25 mouse cellular contexts compared by ENCODE assay signal in genomic region chr3:94824110-94824509, GRCm38 (mm10). TPM values are rescaled to one million over a fixed set of nuclear protein-coding genes. Genes with fewer than 3 reads are reported as not detected.
DNase-seq lines count a peak whose midpoint lies in the region; ATAC-seq and TF ChIP-seq lines count a peak whose summit lies in the region.
"Had no signal": no experiment of that assay in that cellular context is flagged by ENCODE, and none has a peak within 500 bp of the region (broad histone marks: within the 10 kb centered on the region; RNA-seq: fewer than 3 reads in every experiment).

No protein-coding gene starts in this region.

- no peaks in the 10 kb centered on the region for H3K4me1 ChIP-seq in kidney, postnatal 0 days (replicated peaks; ENCODE audit: insufficient read depth, low read length)
- H3K4me1 ChIP-seq in midbrain, postnatal 0 days (ENCODE audit: insufficient read depth, low read length), result no peaks in the 10 kb centered on the region
- no peaks in the 10 kb centered on the region for H3K4me1 ChIP-seq in midbrain, embryonic 14.5 days (ENCODE audit: control insufficient read depth, insufficient read depth, low read length)
- H3K4me1 ChIP-seq: hindbrain, embryonic 12.5 days; stomach, embryonic 15.5 days had no signal

- no peak overlapping the region for H3K9ac ChIP-seq in kidney, postnatal 0 days (ENCODE audit: low read depth, low read length)
- no peak overlapping the region for H3K9ac ChIP-seq in midbrain, postnatal 0 days (replicated peaks; ENCODE audit: low read length, poor library complexity, severe bottlenecking)
- no peak overlapping the region for H3K9ac ChIP-seq in midbrain, embryonic 14.5 days (replicated peaks; ENCODE audit: low read length)
- H3K9ac ChIP-seq: embryonic facial prominence, embryonic 15.5 days; heart, embryonic 13.5 days; hindbrain, embryonic 12.5 days; lung, embryonic 14.5 days; midbrain, embryonic 15.5 days; neural tube, embryonic 13.5 days; stomach, embryonic 15.5 days had no signal

- DNase-seq in kidney, postnatal 0 days (ENCODE audit: low spot score), result no peak
- DNase-seq in kidney, adult 11 months, result no peak
- no peak for DNase-seq in midbrain, postnatal 0 days (ENCODE audit: low spot score)
- DNase-seq in midbrain, embryonic 14.5 days, result no peak
- no peak for DNase-seq in Patski (ENCODE audit: low read depth, low spot score)
- DNase-seq in adrenal gland, adult 2 months, result no peak
- no peak for DNase-seq in ovary, postnatal 10 days (ENCODE audit: low spot score)
- DNase-seq: adrenal gland, postnatal 14 days; cerebellum, adult 8-10 months; heart, postnatal 14 days; kidney, adult 8-10 months; kidney, postnatal 25 days; lung, embryonic 14.5 days; lung, postnatal 36 days; thymus, adult 18-20 months; thymus, postnatal 36 days had no signal

- H3K27ac ChIP-seq in kidney, postnatal 0 days, result no peak overlapping the region
- no peak overlapping the region for H3K27ac ChIP-seq in midbrain, postnatal 0 days (ENCODE audit: low read depth, low read length)
- H3K27ac ChIP-seq in midbrain, embryonic 14.5 days (replicated peaks; ENCODE audit: low read depth, low read length), result no peak overlapping the region
- H3K27ac ChIP-seq: embryonic facial prominence, embryonic 15.5 days; heart, embryonic 13.5 days; hindbrain, embryonic 12.5 days; midbrain, embryonic 15.5 days; neural tube, embryonic 13.5 days; stomach, embryonic 15.5 days had no signal

- POLR2A ChIA-PET in Patski (lab: Charles Lee), result no interaction called here

- H3K4me3 ChIP-seq in kidney, postnatal 0 days (replicated peaks; ENCODE audit: low read depth, low read length), result no peak overlapping the region
- H3K4me3 ChIP-seq in midbrain, postnatal 0 days (ENCODE audit: low read depth, low read length), result no peak overlapping the region
- H3K4me3 ChIP-seq in midbrain, embryonic 14.5 days (replicated peaks; ENCODE audit: low read depth, low read length), result no peak overlapping the region
- H3K4me3 ChIP-seq: embryonic facial prominence, embryonic 15.5 days; heart, embryonic 13.5 days; hindbrain, embryonic 12.5 days; megakaryocyte, embryonic 14.5 days; midbrain, embryonic 15.5 days; myocyte; neural tube, embryonic 13.5 days; stomach, embryonic 15.5 days had no signal

- no peaks in the 10 kb centered on the region for H3K36me3 ChIP-seq in kidney, postnatal 0 days (ENCODE audit: insufficient read depth, low read length)
- H3K36me3 ChIP-seq in midbrain, postnatal 0 days (ENCODE audit: insufficient read depth, low read length), result no peaks in the 10 kb centered on the region
- no peaks in the 10 kb centered on the region for H3K36me3 ChIP-seq in midbrain, embryonic 14.5 days (ENCODE audit: control insufficient read depth, insufficient read depth, low read length)
- H3K36me3 ChIP-seq: embryonic facial prominence, embryonic 15.5 days; heart, embryonic 13.5 days; hindbrain, embryonic 12.5 days; midbrain, embryonic 15.5 days; neural tube, embryonic 13.5 days; stomach, embryonic 15.5 days had no signal

- H3K27me3 ChIP-seq in kidney, postnatal 0 days (ENCODE audit: insufficient read depth, low read length), result no peaks in the 10 kb centered on the region
- no peaks in the 10 kb centered on the region for H3K27me3 ChIP-seq in midbrain, postnatal 0 days (ENCODE audit: insufficient read depth, low read length)
- no peaks in the 10 kb centered on the region for H3K27me3 ChIP-seq in midbrain, embryonic 14.5 days (ENCODE audit: control insufficient read depth, insufficient read depth, low read length)
- no peaks in the 10 kb centered on the region for H3K27me3 ChIP-seq in Patski
- H3K27me3 ChIP-seq: embryonic facial prominence, embryonic 15.5 days; heart, embryonic 13.5 days; hindbrain, embryonic 12.5 days; midbrain, embryonic 15.5 days; neural tube, embryonic 13.5 days; stomach, embryonic 15.5 days had no signal

- H3K9me3 ChIP-seq in kidney, postnatal 0 days (replicated peaks; ENCODE audit: low read length), result no peaks in the 10 kb centered on the region
- H3K9me3 ChIP-seq in midbrain, postnatal 0 days (ENCODE audit: low read length), result no peaks in the 10 kb centered on the region
- H3K9me3 ChIP-seq in midbrain, embryonic 14.5 days (ENCODE audit: control insufficient read depth, low read length), result no peaks in the 10 kb centered on the region
- H3K9me3 ChIP-seq: embryonic facial prominence, embryonic 15.5 days; midbrain, embryonic 15.5 days; neural tube, embryonic 13.5 days; stomach, embryonic 15.5 days had no signal

- WGBS in kidney, postnatal 0 days, result 87% methylated on average over 3 of the region's 3 CpGs
- WGBS in midbrain, postnatal 0 days, result 80% methylated on average over 3 of the region's 3 CpGs
- 83% methylated on average over 3 of the region's 3 CpGs for WGBS in midbrain, embryonic 14.5 days

- CTCF ChIA-PET in Patski (lab: Charles Lee), result interaction anchor here (1.5 kb wide), 1 partner anchor 12 kb away, joined by 5 read pairs; no protein-coding TSS in a partner anchor

- in situ Hi-C loops in Patski (cut with MboI; ENCODE audit: low pct_unique_long_range_greater_than_20kb), result no loop called here

- no peak for ATAC-seq in kidney, postnatal 0 days (replicated peaks; ENCODE audit: low FRiP score, low read depth)
- ATAC-seq in midbrain, postnatal 0 days (ENCODE audit: low FRiP score), result no peak
- ATAC-seq in midbrain, embryonic 14.5 days (ENCODE audit: low FRiP score, low TSS enrichment), result no peak
- no peak for ATAC-seq in Patski
- ATAC-seq: forebrain, embryonic 14.5 days; midbrain, embryonic 15.5 days had no signal

- TF ChIP-seq CTCF in kidney, postnatal 0 days (IDR thresholded peaks at IDR 0.05; ENCODE audit: low read depth), result peak; percentile 29; the same call in 1 of the 2 replicates
- 0 out of 2 replicates have a peak, but pooled peaks have one; percentile 9 for TF ChIP-seq CTCF in midbrain, postnatal 0 days (IDR thresholded peaks at IDR 0.05)
- peak; percentile 46 for TF ChIP-seq CTCF in Patski (IDR thresholded peaks at IDR 0.05)

- H3K4me2 ChIP-seq in kidney, postnatal 0 days (ENCODE audit: low read length), result no peak overlapping the region
- H3K4me2 ChIP-seq in midbrain, postnatal 0 days (ENCODE audit: low read depth, low read length, poor library complexity, severe bottlenecking), result no peak overlapping the region
- no peak overlapping the region for H3K4me2 ChIP-seq in midbrain, embryonic 14.5 days (ENCODE audit: low read length)
- H3K4me2 ChIP-seq: embryonic facial prominence, embryonic 15.5 days; heart, embryonic 13.5 days; hindbrain, embryonic 12.5 days; lung, embryonic 14.5 days; midbrain, embryonic 15.5 days; neural tube, embryonic 13.5 days; stomach, embryonic 15.5 days had no signal

RNA-seq across cellular contexts. Expression of gene Pogz, which starts 13.3 kb away (rescaled TPM):
- polyA plus RNA-seq in kidney, postnatal 0 days (2015; fragmentation: Nextera tagmentation; extraction: Ambion mirVana), result 14.1 and 14.6 TPM in 2 replicates
- total RNA-seq in midbrain, postnatal 0 days (2014; rRNA removed), result 42.5 and 59.9 TPM in 2 replicates
- 17.2 and 17.5 TPM in 2 replicates for polyA plus RNA-seq in midbrain, postnatal 0 days (2015; fragmentation: Nextera tagmentation; extraction: Ambion mirVana)
- 24.2 and 28.7 TPM in 2 replicates for polyA plus RNA-seq in midbrain, embryonic 14.5 days (2014; fragmentation: Nextera tagmentation; extraction: Ambion mirVana)
- polyA plus RNA-seq in Patski (2021), result 32.8 TPM
- 10 to 100 TPM; 27.0 to 36.2 TPM for total RNA-seq in adrenal gland, adult 2 months (2021)
- 27.6 and 35.8 TPM in 2 replicates for polyA plus RNA-seq in adrenal gland, adult 2 months (2012; rRNA removed)

RNA-seq across cellular contexts. Expression of gene Cgn, which starts 37.8 kb away (rescaled TPM):
- 15.7 and 16.4 TPM in 2 replicates for polyA plus RNA-seq in kidney, postnatal 0 days (2015; fragmentation: Nextera tagmentation; extraction: Ambion mirVana)
- 11.6 and 13.6 TPM in 2 replicates for total RNA-seq in midbrain, postnatal 0 days (2014; rRNA removed)
- 11.4 and 12.4 TPM in 2 replicates for polyA plus RNA-seq in midbrain, postnatal 0 days (2015; fragmentation: Nextera tagmentation; extraction: Ambion mirVana)
- polyA plus RNA-seq in midbrain, embryonic 14.5 days (2014; fragmentation: Nextera tagmentation; extraction: Ambion mirVana), result 5.9 and 7.7 TPM in 2 replicates
- 6.8 TPM for polyA plus RNA-seq in Patski (2021)
- total RNA-seq in adrenal gland, adult 2 months (2021), result 1 to 10 TPM; 1.2 to 1.4 TPM
- 0.18 and 0.28 TPM in 2 replicates for polyA plus RNA-seq in adrenal gland, adult 2 months (2012; rRNA removed)
